Mouse (Mus musculus): ENCODE data around the gene Fkbpl. TPM values are rescaled to one million over a fixed set of nuclear protein-coding genes. Genes with fewer than 3 reads are reported as not detected.

Gene Fkbpl
- polyA plus RNA-seq, 1 experiment = 1.4 TPM

- no peaks in the 10 kb centered on the region for H3K27me3 ChIP-seq (ENCODE audit: control insufficient read depth, insufficient read depth, low read length)
- H3K4me1 ChIP-seq (ENCODE audit: control insufficient read depth, insufficient read depth, insufficient read length) = peaks cover 15% of the 10 kb centered on the region; the same call in 1 of the 2 replicates
- DNase-seq (ENCODE audit: low read depth in 1 of 2, low spot score in 2 of 2) = no peak
- WGBS = 67% methylated on average over 19 of the region's 19 CpGs
- no peak overlapping the region for H3K27ac ChIP-seq (ENCODE audit: insufficient read depth, low read length)
- peaks cover 38% of the 10 kb centered on the region for H3K36me3 ChIP-seq (ENCODE audit: control insufficient read depth, insufficient read depth, low read length)
- TF ChIP-seq CTCF (IDR thresholded peaks at IDR 0.05; ENCODE audit: extremely low read depth, insufficient read depth, insufficient read length, insufficient replicate concordance) (peak; percentile 56; the same call in 1 of the 2 replicates), POLR2A (IDR thresholded peaks at IDR 0.05; ENCODE audit: low read depth, low read length) (no peak)
- no peak overlapping the region for H3K4me3 ChIP-seq (ENCODE audit: extremely low read depth, insufficient read depth, insufficient read length)
Measured at GRCm38 (mm10) chr17:34651507-34652221, 7.1 kb downstream of the Fkbpl start.

- 94% methylated on average over 10 of the region's 10 CpGs for WGBS
- TF ChIP-seq POLR2A (IDR thresholded peaks at IDR 0.05; ENCODE audit: low read depth, low read length) = no peak
- TF ChIP-seq CTCF (IDR thresholded peaks at IDR 0.05; ENCODE audit: extremely low read depth, insufficient read depth, insufficient read length, insufficient replicate concordance) = no peak
- H3K36me3 ChIP-seq (ENCODE audit: control insufficient read depth, insufficient read depth, low read length) = peaks cover 38% of the 10 kb centered on the region
- DNase-seq (ENCODE audit: low read depth in 1 of 2, low spot score in 2 of 2) = no peak
- H3K4me1 ChIP-seq (ENCODE audit: control insufficient read depth, insufficient read depth, insufficient read length) = peaks cover 14% of the 10 kb centered on the region; the same call in 1 of the 2 replicates
- H3K27me3 ChIP-seq (ENCODE audit: control insufficient read depth, insufficient read depth, low read length) = no peaks in the 10 kb centered on the region
- no peak overlapping the region for H3K27ac ChIP-seq (ENCODE audit: insufficient read depth, low read length)
- H3K4me3 ChIP-seq (ENCODE audit: extremely low read depth, insufficient read depth, insufficient read length) = no peak overlapping the region
Measured at GRCm38 (mm10) chr17:34652546-34652945, 8.0 kb downstream of the Fkbpl start.

GRCm38 (mm10) chr17:34652985-34653384 lies 8.4 kb downstream of the Fkbpl start:
- H3K36me3 ChIP-seq (ENCODE audit: control insufficient read depth, insufficient read depth, low read length) = peaks cover 38% of the 10 kb centered on the region
- H3K27me3 ChIP-seq (ENCODE audit: control insufficient read depth, insufficient read depth, low read length) = no peaks in the 10 kb centered on the region
- no peak for DNase-seq (ENCODE audit: low read depth in 1 of 2, low spot score in 2 of 2)
- H3K4me1 ChIP-seq (ENCODE audit: control insufficient read depth, insufficient read depth, insufficient read length) = peaks cover 13% of the 10 kb centered on the region; the same call in 1 of the 2 replicates
- H3K27ac ChIP-seq (ENCODE audit: insufficient read depth, low read length) = no peak overlapping the region
- no peak overlapping the region for H3K4me3 ChIP-seq (ENCODE audit: extremely low read depth, insufficient read depth, insufficient read length)
- TF ChIP-seq POLR2A (IDR thresholded peaks at IDR 0.05; ENCODE audit: low read depth, low read length) (no peak), CTCF (IDR thresholded peaks at IDR 0.05; ENCODE audit: extremely low read depth, insufficient read depth, insufficient read length, insufficient replicate concordance) (no peak)
- 95% methylated on average over 8 of the region's 8 CpGs for WGBS

- Histone ChIP-seq H3K27me3 (ENCODE audit: control insufficient read depth, insufficient read depth, low read length) (no peaks in the 10 kb centered on the region), H3K4me3 (ENCODE audit: extremely low read depth, insufficient read depth, insufficient read length) (no peak overlapping the region), H3K27ac (ENCODE audit: insufficient read depth, low read length) (no peak overlapping the region), H3K4me1 (ENCODE audit: control insufficient read depth, insufficient read depth, insufficient read length) (peaks cover 7% of the 10 kb centered on the region; the same call in 1 of the 2 replicates), H3K36me3 (ENCODE audit: control insufficient read depth, insufficient read depth, low read length) (peaks cover 38% of the 10 kb centered on the region)
- WGBS = 69% methylated on average over 9 of the region's 9 CpGs
- TF ChIP-seq CTCF (IDR thresholded peaks at IDR 0.05; ENCODE audit: extremely low read depth, insufficient read depth, insufficient read length, insufficient replicate concordance) = peak; percentile 49; the same call in 1 of the 2 replicates
- TF ChIP-seq POLR2A (IDR thresholded peaks at IDR 0.05; ENCODE audit: low read depth, low read length) = no peak
- no peak for DNase-seq (ENCODE audit: low read depth in 1 of 2, low spot score in 2 of 2)
Measured at GRCm38 (mm10) chr17:34653746-34654285, 9.3 kb downstream of the Fkbpl start.

- Histone ChIP-seq H3K27me3 (ENCODE audit: control insufficient read depth, insufficient read depth, low read length) (no peaks in the 10 kb centered on the region), H3K27ac (ENCODE audit: insufficient read depth, low read length) (no peak overlapping the region), H3K36me3 (ENCODE audit: control insufficient read depth, insufficient read depth, low read length) (peaks cover 38% of the 10 kb centered on the region), H3K4me1 (ENCODE audit: control insufficient read depth, insufficient read depth, insufficient read length) (peaks cover 4% of the 10 kb centered on the region; the same call in 1 of the 2 replicates), H3K4me3 (ENCODE audit: extremely low read depth, insufficient read depth, insufficient read length) (no peak overlapping the region)
- no peak for DNase-seq (ENCODE audit: low read depth in 1 of 2, low spot score in 2 of 2)
- 95% methylated on average over 13 of the region's 13 CpGs for WGBS
- TF ChIP-seq POLR2A (IDR thresholded peaks at IDR 0.05; ENCODE audit: low read depth, low read length) = no peak
- TF ChIP-seq CTCF (IDR thresholded peaks at IDR 0.05; ENCODE audit: extremely low read depth, insufficient read depth, insufficient read length, insufficient replicate concordance) = no peak
Measured at GRCm38 (mm10) chr17:34654392-34654791, 9.8 kb downstream of the Fkbpl start.

GRCm38 (mm10) chr17:34655160-34655559 lies 10.6 kb downstream of the Fkbpl start:
- H3K4me3 ChIP-seq (ENCODE audit: extremely low read depth, insufficient read depth, insufficient read length) = no peak overlapping the region
- WGBS = 80% methylated on average over 7 of the region's 7 CpGs
- H3K27ac ChIP-seq (ENCODE audit: insufficient read depth, low read length) = peak overlapping the region; percentile 10; the same call in 1 of the 2 replicates
- H3K4me1 ChIP-seq (ENCODE audit: control insufficient read depth, insufficient read depth, insufficient read length) = no peaks in the 10 kb centered on the region; the same call in 1 of the 2 replicates
- no peaks in the 10 kb centered on the region for H3K27me3 ChIP-seq (ENCODE audit: control insufficient read depth, insufficient read depth, low read length)
- TF ChIP-seq POLR2A (IDR thresholded peaks at IDR 0.05; ENCODE audit: low read depth, low read length) (no peak), CTCF (IDR thresholded peaks at IDR 0.05; ENCODE audit: extremely low read depth, insufficient read depth, insufficient read length, insufficient replicate concordance) (no peak)
- H3K36me3 ChIP-seq (ENCODE audit: control insufficient read depth, insufficient read depth, low read length) = peaks cover 35% of the 10 kb centered on the region
- DNase-seq (ENCODE audit: low read depth in 1 of 2, low spot score in 2 of 2) = no peak

Measured in spleen, adult 2 months (tissue).